Mouse (Mus musculus) testis, postnatal 10 days (tissue): ENCODE measurements around the gene 1700030K09Rik.
A peak's percentile ranks its signal among the peaks of the same experiment; 100 is the strongest.

Source experiments
- DNase-seq: peaks from one replicate; pipeline ENCODE4 v3.0.0; 2021; ENCODE audit warnings: low spot score

Gene 1700030K09Rik

GRCm38 (mm10) chr8:72459881-72460533 is 16.3 kb downstream of the 1700030K09Rik start:
- DNase-seq: no peak

DNA sequence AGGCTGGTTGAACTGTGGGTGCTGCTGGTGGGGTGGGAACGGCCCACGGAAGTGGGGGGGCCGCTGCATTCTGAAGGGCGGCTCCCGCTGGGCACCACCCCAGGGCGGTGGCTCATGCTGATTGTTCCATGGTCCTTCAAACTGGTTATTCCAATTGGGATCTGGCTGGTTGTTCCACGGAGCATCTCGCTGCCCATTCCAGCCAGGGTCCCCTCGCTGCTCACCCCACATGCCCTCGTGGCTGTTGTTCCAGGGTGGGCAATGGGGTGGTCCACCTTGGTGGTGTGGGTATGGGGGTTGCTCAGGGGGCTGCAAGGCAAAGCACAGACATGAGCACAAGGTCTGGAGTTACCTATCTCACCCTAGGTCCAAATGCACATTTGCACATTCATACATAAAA is 20.5 kb downstream of the 1700030K09Rik start:
- no peak for DNase-seq

DNA sequence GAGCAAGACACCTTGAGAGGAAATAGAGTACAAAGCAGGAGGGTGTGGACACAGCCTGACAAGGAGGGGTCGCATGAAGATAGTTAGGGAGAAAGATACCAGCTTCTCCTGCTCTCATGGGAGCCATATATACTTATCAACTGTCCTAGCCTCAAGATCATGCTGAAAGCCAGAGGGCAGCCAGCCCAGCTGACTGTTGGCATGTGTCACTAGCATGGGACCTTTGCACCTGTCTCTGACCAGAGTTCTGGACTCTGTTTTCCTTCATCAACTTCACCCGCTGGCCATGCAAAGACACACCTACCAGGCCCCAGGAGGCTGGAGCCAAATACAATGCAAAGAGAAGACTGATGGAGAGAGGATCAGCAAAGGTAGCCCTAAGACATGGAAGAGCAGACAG is 25.6 kb downstream of the 1700030K09Rik start:
- DNase-seq: no peak

- DNase-seq: no peak
Measured at GRCm38 (mm10) chr8:72469984-72470383, 26.3 kb downstream of the 1700030K09Rik start.

GRCm38 (mm10) chr8:72470684-72471083 is 27.0 kb downstream of the 1700030K09Rik start:
- DNase-seq: peak; percentile 62

GRCm38 (mm10) chr8:72474826-72475546 is 31.3 kb downstream of the 1700030K09Rik start, which contains the start of gene Cherp:
Cherp (minus strand) TSS chr8:72475226.
- DNase-seq: peak; percentile 94

DNA sequence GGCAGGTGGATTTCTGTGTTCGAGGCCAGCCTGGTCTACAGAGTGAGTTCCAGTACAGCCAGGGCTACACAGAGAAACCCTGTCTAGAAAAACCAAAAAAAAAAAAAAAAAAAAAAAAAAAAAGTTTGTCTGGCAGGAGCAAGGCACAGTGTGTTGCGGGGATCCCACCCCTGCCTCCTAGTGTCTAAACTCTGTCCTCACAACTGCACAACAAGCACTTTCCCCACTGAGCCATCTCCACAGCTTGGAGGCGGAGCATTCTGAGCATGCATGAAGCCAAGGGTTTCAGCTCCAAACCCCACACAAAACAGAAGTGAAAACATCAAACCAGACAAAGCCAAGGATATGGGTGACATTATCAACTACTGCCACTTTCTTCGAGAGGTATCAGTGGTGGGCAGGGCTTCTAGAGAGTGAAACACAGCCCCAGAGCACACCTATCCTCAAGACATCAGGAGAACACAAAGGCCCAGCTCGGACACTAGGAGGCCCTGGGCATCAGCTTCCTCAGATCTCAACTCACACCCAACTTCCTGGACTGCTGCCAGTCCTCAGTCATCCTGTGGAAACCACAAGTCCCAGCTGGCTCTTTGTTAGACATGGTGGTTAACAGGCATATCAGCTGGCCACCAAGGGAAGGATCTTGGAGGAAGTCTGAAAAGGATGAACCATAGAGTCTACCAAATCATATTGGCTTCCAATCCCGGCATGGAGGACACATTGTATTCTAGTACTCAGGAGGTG is 41.9 kb downstream of the 1700030K09Rik start:
- DNase-seq: no peak

DNA sequence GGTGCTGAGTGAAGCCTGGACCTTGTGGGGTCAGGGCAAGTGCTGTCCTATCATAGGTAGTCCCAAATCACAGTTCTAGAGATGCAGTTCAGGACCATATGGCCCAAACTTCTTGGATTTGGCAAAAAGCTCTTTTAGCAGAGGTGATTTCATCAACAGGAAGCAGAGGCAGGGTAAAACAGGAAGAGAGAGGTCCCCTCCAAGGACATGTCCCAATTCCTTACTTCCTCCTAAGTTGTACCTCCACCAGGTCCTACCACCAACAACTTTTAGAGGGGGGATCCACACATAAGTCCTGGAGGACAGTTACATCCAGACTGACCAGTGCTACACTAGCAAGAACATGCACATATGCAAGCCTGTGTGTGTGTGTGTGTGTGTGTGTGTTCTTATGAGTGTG is 43.3 kb downstream of the 1700030K09Rik start:
- no peak for DNase-seq

GRCm38 (mm10) chr8:72491017-72491416 is 47.3 kb downstream of the 1700030K09Rik start:
- peak; percentile 60 for DNase-seq

- no peak for DNase-seq
Measured at GRCm38 (mm10) chr8:72491680-72492621, 48.3 kb downstream of the 1700030K09Rik start, which contains the start of gene Slc35e1. Slc35e1 (minus strand) TSS chr8:72492614.

DNA sequence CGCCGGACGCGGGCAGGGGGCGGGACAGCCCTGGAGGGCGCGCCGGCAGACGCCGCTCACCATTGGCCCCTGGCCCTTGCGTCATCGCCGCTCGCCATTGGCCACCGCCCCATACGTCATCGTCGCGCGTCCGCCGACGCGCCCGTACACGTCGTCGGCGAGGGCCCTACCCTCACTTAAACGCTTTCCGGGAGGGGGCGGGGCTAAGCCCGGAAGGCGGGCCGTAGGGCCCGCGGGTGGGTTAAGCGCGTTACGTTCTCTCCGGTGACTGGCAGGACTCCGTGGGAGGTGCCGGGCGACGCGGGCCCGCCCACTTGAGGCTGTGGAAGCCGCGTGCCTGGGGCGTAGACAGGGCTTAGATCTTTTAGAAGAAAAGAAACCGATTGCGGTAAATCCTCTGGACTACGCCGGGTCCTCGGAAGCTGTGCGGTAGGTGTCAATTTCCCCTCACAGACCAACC is 49.0 kb downstream of the 1700030K09Rik start:
- DNase-seq: peak; percentile 100

DNA sequence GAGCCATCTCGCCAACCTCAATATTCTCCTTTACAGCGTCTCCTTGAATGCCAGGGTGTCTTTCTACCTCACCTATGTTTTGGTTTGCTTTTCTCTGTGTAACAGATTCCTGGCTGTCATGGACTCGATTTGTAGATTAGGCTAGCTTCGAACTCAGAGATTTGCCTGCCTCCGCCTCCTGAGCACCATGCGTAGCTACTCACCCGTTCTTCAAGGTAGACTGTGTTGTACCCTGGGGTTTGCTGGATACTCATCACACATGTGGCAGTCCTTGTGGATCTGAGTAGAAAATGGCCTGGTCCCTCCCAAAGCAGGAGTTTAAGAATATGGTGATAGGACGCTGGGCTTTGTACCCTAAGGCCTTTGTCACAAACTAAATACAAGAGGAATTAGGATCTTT is 49.7 kb downstream of the 1700030K09Rik start:
- DNase-seq: no peak

DNA sequence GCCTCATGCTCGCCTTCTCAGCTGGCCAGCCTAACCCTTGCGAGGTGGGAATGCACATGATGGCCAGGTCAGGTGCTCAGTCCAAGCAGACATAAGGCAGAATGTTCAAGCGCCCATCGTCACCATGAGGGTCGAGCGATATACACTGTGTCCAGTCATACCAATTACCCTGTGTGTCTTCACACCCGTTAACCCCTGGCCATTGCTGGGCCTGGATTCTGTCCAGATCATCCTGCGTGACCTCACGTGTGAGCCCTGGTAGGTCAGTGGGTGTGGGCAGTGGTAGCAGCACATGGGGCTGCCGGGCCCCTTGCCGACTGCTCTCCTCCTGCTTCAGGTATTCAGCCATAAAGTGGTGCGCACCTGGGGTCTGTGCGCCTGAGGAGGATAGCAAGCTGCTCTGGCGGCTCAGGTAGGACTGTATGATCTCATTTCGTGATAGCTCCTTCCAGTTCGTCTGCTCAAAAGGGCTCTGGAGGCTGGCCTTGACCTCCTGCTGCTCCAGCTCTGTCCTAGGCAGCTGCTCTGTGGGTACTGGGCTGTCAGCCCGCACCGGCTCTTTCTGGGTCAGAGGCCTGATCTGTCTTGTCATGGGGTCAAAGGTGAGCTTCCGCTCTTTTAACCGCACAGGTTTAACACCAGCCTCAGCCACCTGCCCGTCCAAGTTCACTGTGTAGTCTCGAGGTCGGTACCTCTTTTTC is 51.9 kb downstream of the 1700030K09Rik start:
- no peak for DNase-seq

DNA sequence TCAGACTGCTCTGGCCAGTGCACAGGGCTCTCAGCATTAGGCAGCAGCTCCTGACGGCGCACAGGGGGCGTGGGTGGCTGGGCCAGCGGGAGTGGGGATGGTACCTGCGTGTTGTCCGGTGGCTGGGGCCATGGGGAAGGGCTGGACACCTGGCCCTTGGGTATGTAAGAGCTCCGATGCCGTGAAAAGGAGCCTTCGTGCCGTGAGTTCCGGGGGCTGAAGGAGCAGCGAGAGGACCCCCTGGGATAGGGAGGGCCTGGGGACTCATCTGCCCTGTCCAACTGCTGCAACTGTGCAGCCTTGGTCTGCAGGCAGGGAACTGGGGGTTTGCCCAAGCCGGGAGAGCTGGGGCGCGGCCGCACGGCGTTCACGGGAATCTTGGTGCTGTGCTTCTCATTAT is 52.5 kb downstream of the 1700030K09Rik start:
- DNase-seq: no peak

GRCm38 (mm10) chr8:72497911-72498310 is 54.2 kb downstream of the 1700030K09Rik start:
- DNase-seq: no peak

DNA sequence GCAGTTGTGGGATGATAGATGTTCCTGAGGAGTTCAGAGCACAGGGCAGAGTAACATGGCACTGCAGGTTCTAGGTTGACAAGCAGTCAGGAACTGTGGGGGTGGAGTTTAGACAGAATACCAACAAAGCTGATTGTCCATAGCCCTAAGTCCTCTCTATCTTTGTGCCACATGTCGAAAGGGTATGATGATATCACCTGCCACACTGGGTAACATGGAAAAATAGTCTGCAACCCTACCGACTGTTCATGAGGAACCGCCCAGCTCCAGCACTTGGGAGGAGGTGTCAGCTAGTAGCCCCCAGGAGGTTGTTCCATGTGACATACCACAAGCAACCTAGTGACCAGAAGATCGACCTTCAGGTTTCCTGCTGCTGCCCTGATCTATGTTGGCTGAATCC is 54.8 kb downstream of the 1700030K09Rik start:
- DNase-seq: no peak

DNA sequence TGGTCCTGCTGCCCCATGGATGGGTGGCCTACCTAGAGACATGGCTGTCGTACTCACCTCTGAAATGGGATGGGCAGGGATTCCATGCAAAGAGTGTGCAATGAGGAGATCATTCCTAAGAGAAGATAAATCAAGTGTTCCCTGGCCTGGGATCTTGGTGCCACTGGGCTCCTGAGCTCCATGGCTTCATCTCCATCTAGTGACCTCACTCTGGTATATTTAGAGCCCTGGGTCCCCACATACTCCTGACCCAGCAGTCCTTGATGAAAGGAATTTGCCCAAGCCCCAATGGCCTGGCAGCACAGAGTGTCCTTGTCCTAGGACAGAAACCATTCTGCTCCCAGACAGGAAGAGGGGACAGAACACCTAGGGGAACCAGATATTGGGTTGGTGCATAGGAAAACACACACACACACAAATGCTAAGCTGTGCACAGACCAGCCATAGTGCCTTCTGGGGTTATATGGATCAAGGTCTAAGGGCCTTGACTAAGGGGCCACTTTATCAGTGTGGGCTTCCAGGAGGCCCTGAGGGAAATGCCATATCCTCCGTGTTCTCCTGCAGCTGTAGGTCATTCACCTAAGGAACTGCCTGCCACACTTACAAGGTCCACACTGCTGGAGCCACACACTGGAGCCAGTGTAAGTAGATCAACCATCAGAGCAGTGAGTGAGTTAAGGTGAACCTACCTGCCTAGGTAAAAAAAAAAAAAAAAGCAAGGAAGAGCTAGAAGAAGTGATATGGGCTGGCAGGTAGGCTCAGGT is 56.0 kb downstream of the 1700030K09Rik start:
- DNase-seq: no peak

GRCm38 (mm10) chr8:72500521-72500931 is 56.8 kb downstream of the 1700030K09Rik start:
- no peak for DNase-seq

DNA sequence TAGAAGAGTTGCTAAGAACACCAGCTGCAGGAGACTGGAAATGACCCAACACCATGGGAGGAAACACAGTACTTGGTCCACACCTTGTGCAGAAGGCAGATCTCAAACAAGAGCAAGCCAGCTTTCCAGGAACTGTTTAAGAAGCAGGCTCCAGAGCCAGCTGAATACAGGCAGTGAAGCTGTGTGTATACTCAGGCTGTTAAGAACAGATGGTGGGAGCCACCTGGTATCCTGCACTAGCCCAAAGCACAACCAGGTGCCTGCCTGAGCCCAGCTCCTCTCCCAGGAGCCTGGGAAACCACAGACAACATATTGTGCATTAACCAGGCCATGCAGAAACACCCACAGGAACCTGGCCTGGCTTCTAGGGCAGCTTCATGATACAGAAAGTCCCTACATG is 60.5 kb downstream of the 1700030K09Rik start:
- no peak for DNase-seq

DNA sequence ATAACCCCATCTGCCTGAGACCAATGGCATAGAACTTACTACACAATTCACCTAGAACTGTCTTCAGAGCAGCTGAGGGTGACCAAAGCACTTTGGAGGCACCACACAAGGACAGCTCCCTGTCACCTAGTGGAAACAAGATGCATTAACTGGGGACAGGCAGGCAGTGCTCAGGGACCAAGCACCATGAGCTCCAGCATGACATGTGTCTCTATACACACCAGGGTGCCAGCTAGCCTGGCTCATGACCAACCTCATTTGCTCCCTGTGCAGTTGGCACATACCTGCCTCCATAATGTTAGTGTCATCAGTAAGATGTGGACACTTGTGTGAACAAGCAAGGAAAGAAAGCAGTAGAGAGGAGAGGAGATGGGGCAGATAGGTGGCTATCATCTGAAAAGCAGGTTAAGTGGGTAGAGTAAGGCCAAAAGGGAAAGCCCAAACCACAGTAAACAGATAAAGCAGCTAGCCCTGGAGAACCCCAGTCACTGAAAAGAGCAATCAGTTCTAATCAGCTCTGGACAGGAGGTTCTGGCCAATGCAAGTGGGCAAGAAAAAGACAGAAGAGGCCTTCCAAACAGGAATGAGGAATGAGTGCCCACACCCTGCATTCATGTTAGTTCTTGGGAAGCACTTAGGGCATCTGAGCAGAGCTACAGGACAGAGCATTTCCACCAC is 61.1 kb downstream of the 1700030K09Rik start:
- DNase-seq: no peak
